Mouse (Mus musculus) myocyte (in vitro differentiated cells): ENCODE data around the gene Selp.

ENCODE experiments used
- CEBPB ChIP-seq: IDR thresholded peaks from 2 replicates; pipeline ENCODE4 v1.6.1; 2011; ENCODE audit warnings: mild to moderate bottlenecking, moderate library complexity; ENCODE audit not compliant: poor library complexity, insufficient read depth, severe bottlenecking
- E2F4 ChIP-seq: IDR thresholded peaks from one replicate; pipeline ENCODE4 v1.6.1; 2011; ENCODE audit warnings: mild to moderate bottlenecking, control low read depth, moderate library complexity; ENCODE audit not compliant: insufficient read depth
- MAX ChIP-seq: IDR thresholded peaks from one replicate; pipeline ENCODE4 v1.6.1; 2011; ENCODE audit warnings: low read depth, mild to moderate bottlenecking, control low read depth
- MYOG ChIP-seq, 3 experiments: IDR thresholded peaks; one replicate each; pipeline ENCODE4 v1.6.1; 2011; ENCODE audit warnings: control low read depth in 2 of 3, low read depth in 2 of 3, mild to moderate bottlenecking in 2 of 3; ENCODE audit not compliant: insufficient read length in 2 of 3, control insufficient read depth in 1 of 3, insufficient read depth in 1 of 3
- POLR2A ChIP-seq: IDR thresholded peaks from one replicate; pipeline ENCODE4 v1.6.1; 2011; ENCODE audit warnings: low read depth, mild to moderate bottlenecking, control low read depth, moderate library complexity; ENCODE audit not compliant: insufficient read length
- POLR2AphosphoS2 ChIP-seq: IDR thresholded peaks from one replicate; pipeline ENCODE4 v1.6.1; 2011; ENCODE audit warnings: low read depth, control low read depth; ENCODE audit not compliant: insufficient read length
- SRF ChIP-seq: IDR thresholded peaks from one replicate; pipeline ENCODE4 v1.6.1; 2011; ENCODE audit warnings: low read depth; ENCODE audit not compliant: control insufficient read depth, insufficient read length
- TCF12 ChIP-seq: IDR thresholded peaks from one replicate; pipeline ENCODE4 v1.6.1; 2011; ENCODE audit warnings: mild to moderate bottlenecking, control low read depth; ENCODE audit not compliant: poor library complexity, insufficient read depth, severe bottlenecking

- TF ChIP-seq POLR2AphosphoS2 (no peak), POLR2A (no peak), TCF12 (no peak), MAX (no peak), MYOG (IDR thresholded peaks at IDR 0.05; ENCODE audit: control insufficient read depth in 1 of 3, insufficient read depth in 1 of 3, insufficient read length in 2 of 3, low read depth in 2 of 3) (no peak), E2F4 (no peak), CEBPB (no peak), SRF (no peak)
Observed at GRCm38 (mm10) chr1:164078323-164078741, 36.7 kb upstream of the Selp start.
